Mouse (Mus musculus): Measurements from ENCODE around the gene Hdac4.

Gene Hdac4

GRCm38 (mm10) chr1:92030541-92030940 lies 165.0 kb downstream of the Hdac4 start:
- DNase-seq (ENCODE audit: low spot score in 2 of 2) = no peak

GRCm38 (mm10) chr1:92028158-92028557 lies 167.3 kb downstream of the Hdac4 start:
- peak in 1 of 2 experiments; percentile 41 for DNase-seq (ENCODE audit: low spot score in 2 of 2)

GRCm38 (mm10) chr1:92026351-92026750 lies 169.1 kb downstream of the Hdac4 start:
- DNase-seq (ENCODE audit: low spot score in 2 of 2) = no peak

- no peak for DNase-seq (ENCODE audit: low spot score in 2 of 2)
Measured at GRCm38 (mm10) chr1:92023906-92024305, 171.6 kb downstream of the Hdac4 start.

- DNase-seq (ENCODE audit: low spot score in 2 of 2) = no peak
Measured at GRCm38 (mm10) chr1:92022009-92022408, 173.5 kb downstream of the Hdac4 start.

GRCm38 (mm10) chr1:92015938-92016672 lies 179.4 kb downstream of the Hdac4 start:
- DNase-seq (ENCODE audit: low spot score in 2 of 2) = no peak

GRCm38 (mm10) chr1:92015252-92015651 lies 180.2 kb downstream of the Hdac4 start:
- DNase-seq (ENCODE audit: low spot score in 2 of 2) = no peak

- DNase-seq (ENCODE audit: low spot score in 2 of 2) = no peak
Measured at GRCm38 (mm10) chr1:92014496-92014895, 181.0 kb downstream of the Hdac4 start.

GRCm38 (mm10) chr1:92006666-92007065 lies 188.8 kb downstream of the Hdac4 start:
- no peak for DNase-seq (ENCODE audit: low spot score in 2 of 2)

GRCm38 (mm10) chr1:92005617-92005940 lies 189.9 kb downstream of the Hdac4 start:
- DNase-seq (ENCODE audit: low spot score in 2 of 2) = no peak

- no peak for DNase-seq (ENCODE audit: low spot score in 2 of 2)
Measured at GRCm38 (mm10) chr1:92004906-92005616, 190.4 kb downstream of the Hdac4 start.

- no peak for DNase-seq (ENCODE audit: low spot score in 2 of 2)
Measured at GRCm38 (mm10) chr1:92004122-92004521, 191.4 kb downstream of the Hdac4 start.

- DNase-seq (ENCODE audit: low spot score in 2 of 2) = no peak
Measured at GRCm38 (mm10) chr1:92000226-92000625, 195.3 kb downstream of the Hdac4 start.

GRCm38 (mm10) chr1:91993658-91994165 lies 201.8 kb downstream of the Hdac4 start:
- no peak for DNase-seq (ENCODE audit: low spot score in 2 of 2)

GRCm38 (mm10) chr1:91992652-91993051 lies 202.8 kb downstream of the Hdac4 start:
- no peak for DNase-seq (ENCODE audit: low spot score in 2 of 2)

- no peak for DNase-seq (ENCODE audit: low spot score in 2 of 2)
Measured at GRCm38 (mm10) chr1:91991597-91991996, 203.9 kb downstream of the Hdac4 start.

- no peak for DNase-seq (ENCODE audit: low spot score in 2 of 2)
Measured at GRCm38 (mm10) chr1:91990852-91991251, 204.6 kb downstream of the Hdac4 start.

GRCm38 (mm10) chr1:91988866-91989265 lies 206.6 kb downstream of the Hdac4 start:
- no peak for DNase-seq (ENCODE audit: low spot score in 2 of 2)

- DNase-seq (ENCODE audit: low spot score in 2 of 2) = no peak
Measured at GRCm38 (mm10) chr1:91987431-91987830, 208.1 kb downstream of the Hdac4 start.

GRCm38 (mm10) chr1:91985783-91986182 lies 209.7 kb downstream of the Hdac4 start:
- no peak for DNase-seq (ENCODE audit: low spot score in 2 of 2)

- no peak for DNase-seq (ENCODE audit: low spot score in 2 of 2)
Measured at GRCm38 (mm10) chr1:91984507-91984906, 211.0 kb downstream of the Hdac4 start.

- DNase-seq (ENCODE audit: low spot score in 2 of 2) = no peak
Measured at GRCm38 (mm10) chr1:91981381-91981780, 214.1 kb downstream of the Hdac4 start.

GRCm38 (mm10) chr1:91978443-91978842 lies 217.1 kb downstream of the Hdac4 start:
- no peak for DNase-seq (ENCODE audit: low spot score in 2 of 2)
